Comparison of ENCODE assay signal across 8 mouse cellular contexts in the genomic region with DNA sequence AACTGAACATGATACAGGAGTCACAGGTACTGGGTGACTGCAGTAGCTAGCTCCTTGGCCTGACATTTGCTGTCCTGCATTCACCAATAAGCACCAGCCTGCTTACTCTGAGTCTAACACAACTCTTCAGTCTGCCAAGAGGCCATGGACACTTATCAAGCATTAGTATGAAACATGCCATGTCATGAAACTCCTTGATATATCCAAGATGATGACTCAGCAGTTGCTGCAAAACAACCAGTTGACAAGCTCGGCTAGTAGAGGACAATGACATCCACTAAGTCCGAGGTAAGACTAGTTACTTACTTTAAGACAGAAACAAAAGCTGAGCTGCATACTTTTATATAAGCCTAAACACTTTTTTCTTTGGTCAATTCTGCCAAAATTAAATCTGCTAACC. TPM values are rescaled to one million over a fixed set of nuclear protein-coding genes. Genes with fewer than 3 reads are reported as not detected.
A peak's percentile ranks its signal among the peaks of the same experiment; 100 is the strongest.
DNase-seq lines count a peak whose midpoint lies in the region; ATAC-seq and TF ChIP-seq lines count a peak whose summit lies in the region.

No protein-coding gene starts in this region.

- H3K27ac ChIP-seq in heart, embryonic 14.5 days (replicated peaks in 1 of 2; ENCODE audit: control insufficient read depth in 1 of 2, insufficient read depth in 1 of 2, low read depth in 2 of 2, low read length in 2 of 2), result no peak overlapping the region
- no peak overlapping the region for H3K27ac ChIP-seq in forebrain, embryonic 15.5 days (replicated peaks)
- H3K27ac ChIP-seq in liver, embryonic 16.5 days (ENCODE audit: low read length), result peak overlapping the region; percentile 85

- H3K36me3 ChIP-seq in heart, embryonic 14.5 days (ENCODE audit: control insufficient read depth, insufficient read depth, low read length), result no peaks in the 10 kb centered on the region
- H3K36me3 ChIP-seq in G1E (replicated peaks), result peaks cover 11% of the 10 kb centered on the region
- H3K36me3 ChIP-seq in forebrain, embryonic 15.5 days, result no peaks in the 10 kb centered on the region
- no peaks in the 10 kb centered on the region for H3K36me3 ChIP-seq in liver, embryonic 16.5 days (ENCODE audit: control insufficient read depth, insufficient read depth)

- no peak for ATAC-seq in heart, embryonic 14.5 days (ENCODE audit: insufficient number of reproducible peaks, insufficient read depth, low FRiP score, low read depth)
- no peak for ATAC-seq in G1E (ENCODE audit: extremely low read depth, insufficient number of reproducible peaks, low FRiP score, poor library complexity, severe bottlenecking)
- ATAC-seq in forebrain, embryonic 15.5 days (replicated peaks), result no peak
- peak; percentile 40 for ATAC-seq in liver, embryonic 16.5 days (ENCODE audit: low read depth)

- H3K9ac ChIP-seq in heart, embryonic 14.5 days (ENCODE audit: low read length), result peak overlapping the region; percentile 48; the same call in 1 of the 2 replicates
- H3K9ac ChIP-seq in forebrain, embryonic 15.5 days (replicated peaks), result no peak overlapping the region
- peak overlapping the region; percentile 2; the same call in 1 of the 2 replicates for H3K9ac ChIP-seq in liver, embryonic 16.5 days (ENCODE audit: low read depth, low read length)

- no peak for TF ChIP-seq CTCF in G1E (IDR thresholded peaks at IDR 0.05; ENCODE audit: low read depth, low read length)

- peaks cover 0 to 17% of the 10 kb centered on the region in 2 experiments; a peak in 2 of 4 replicates for H3K4me1 ChIP-seq in heart, embryonic 14.5 days (ENCODE audit: control insufficient read depth in 2 of 2, insufficient read depth in 2 of 2, low read length in 2 of 2)
- H3K4me1 ChIP-seq in G1E (ENCODE audit: insufficient read depth, low read depth, low read length), result peaks cover 41% of the 10 kb centered on the region
- H3K4me1 ChIP-seq in forebrain, embryonic 15.5 days, result peaks cover 26% of the 10 kb centered on the region
- peaks cover 26% of the 10 kb centered on the region for H3K4me1 ChIP-seq in liver, embryonic 16.5 days (ENCODE audit: control insufficient read depth, low read depth, low read length)

- intact Hi-C loops in heart, postnatal 25 days (cut with DNase I), result loop anchor here (5.0 kb wide), 1 partner anchor 72 kb away; no protein-coding TSS in a partner anchor
- intact Hi-C loops in gastrocnemius, postnatal 14 days (cut with DNase I; ENCODE audit: low total_unique reads), result no loop called here

- no peaks in the 10 kb centered on the region for H3K27me3 ChIP-seq in heart, embryonic 14.5 days (ENCODE audit: control insufficient read depth, insufficient read depth, low read length)
- H3K27me3 ChIP-seq in G1E (ENCODE audit: insufficient read depth, low read length), result no peaks in the 10 kb centered on the region
- H3K27me3 ChIP-seq in forebrain, embryonic 15.5 days, result no peaks in the 10 kb centered on the region
- no peaks in the 10 kb centered on the region for H3K27me3 ChIP-seq in liver, embryonic 16.5 days (ENCODE audit: control insufficient read depth, insufficient read depth, low read depth, low read length)

- H3K4me2 ChIP-seq in heart, embryonic 14.5 days (ENCODE audit: low read length), result peak overlapping the region; percentile 87
- H3K4me2 ChIP-seq in forebrain, embryonic 15.5 days (replicated peaks), result peak overlapping the region; percentile 47; the same call in 1 of the 2 replicates
- H3K4me2 ChIP-seq in liver, embryonic 16.5 days (ENCODE audit: low read depth, low read length), result peak overlapping the region; percentile 63

- H3K9me3 ChIP-seq in heart, embryonic 14.5 days (ENCODE audit: control insufficient read depth, low read length), result no peaks in the 10 kb centered on the region
- no peaks in the 10 kb centered on the region for H3K9me3 ChIP-seq in G1E (replicated peaks)
- no peaks in the 10 kb centered on the region for H3K9me3 ChIP-seq in forebrain, embryonic 15.5 days
- no peaks in the 10 kb centered on the region for H3K9me3 ChIP-seq in liver, embryonic 16.5 days (replicated peaks; ENCODE audit: control insufficient read depth, low read length)

- H3K4me3 ChIP-seq in heart, embryonic 14.5 days (ENCODE audit: control insufficient read depth in 1 of 2, insufficient read depth in 1 of 2, low read depth in 1 of 2, low read length in 2 of 2), result peak overlapping the region in 1 of 2 experiments; percentile 14; a peak in 2 of 4 replicates
- peak overlapping the region; percentile 56; the same call in 1 of the 2 replicates for H3K4me3 ChIP-seq in G1E (ENCODE audit: low read depth, low read length)
- H3K4me3 ChIP-seq in forebrain, embryonic 15.5 days, result 0 out of 2 replicates have a peak overlapping the region, but pooled peaks have one; percentile 5
- peak overlapping the region; percentile 44 for H3K4me3 ChIP-seq in liver, embryonic 16.5 days (ENCODE audit: low read depth, low read length)

- DNase-seq in heart, postnatal 25 days (ENCODE audit: low spot score), result no peak
- DNase-seq in G1E (ENCODE audit: low spot score), result no peak
- no peak for DNase-seq in cerebellum, adult 8-10 months
- DNase-seq in kidney, postnatal 14 days, result no peak
- no peak for DNase-seq in gastrocnemius, postnatal 14 days

- 14% methylated on average over 2 of the region's 2 CpGs for WGBS in heart, embryonic 14.5 days
- 19% methylated on average over 2 of the region's 2 CpGs for WGBS in forebrain, embryonic 15.5 days
- WGBS in liver, embryonic 16.5 days (ENCODE audit: insufficient replicate concordance), result 6% methylated on average over 2 of the region's 2 CpGs

RNA-seq across cellular contexts. Expression of gene Nup153, which starts 2.5 kb away (rescaled TPM):
- polyA plus RNA-seq in heart, embryonic 14.5 days (2014; fragmentation: Nextera tagmentation; extraction: Ambion mirVana), result 16.4 and 18.8 TPM in 2 replicates
- 10 to 100 TPM; 29.4 to 39.3 TPM for total RNA-seq in heart, postnatal 25 days (2021)
- total RNA-seq in G1E (2014; fragmentation: Nextera tagmentation), result 186 and 235 TPM in 2 replicates
- 89.2 and 92.3 TPM in 2 replicates for total RNA-seq in G1E (2017)
- polyA plus RNA-seq in G1E (2012), result 21.1 and 24.8 TPM in 2 replicates
- 24.7 and 25.8 TPM in 2 replicates for polyA plus RNA-seq in forebrain, embryonic 15.5 days (2015; fragmentation: Nextera tagmentation; extraction: Ambion mirVana)
- 13.6 and 13.8 TPM in 2 replicates for polyA plus RNA-seq in liver, embryonic 16.5 days (2015; fragmentation: Nextera tagmentation; extraction: Ambion mirVana)
- total RNA-seq in gastrocnemius, postnatal 14 days (2021), result 10 to 100 TPM; 24.6 to 28.2 TPM

RNA-seq across cellular contexts. Expression of gene Fam8a1, which starts 55.9 kb away (rescaled TPM):
- polyA plus RNA-seq in heart, embryonic 14.5 days (2014; fragmentation: Nextera tagmentation; extraction: Ambion mirVana), result 11.6 and 12.4 TPM in 2 replicates
- total RNA-seq in heart, postnatal 25 days (2021), result 10 to 100 TPM; 31.0 to 37.0 TPM
- total RNA-seq in G1E (2014; fragmentation: Nextera tagmentation) (39.4 and 44.9 TPM in 2 replicates), G1E (2017) (26.3 and 29.0 TPM in 2 replicates)
- 7.2 and 9.8 TPM in 2 replicates for polyA plus RNA-seq in G1E (2012)
- 21.2 and 24.6 TPM in 2 replicates for polyA plus RNA-seq in forebrain, embryonic 15.5 days (2015; fragmentation: Nextera tagmentation; extraction: Ambion mirVana)
- polyA plus RNA-seq in liver, embryonic 16.5 days (2015; fragmentation: Nextera tagmentation; extraction: Ambion mirVana), result 2.0 and 2.3 TPM in 2 replicates
- 10 to 100 TPM; 20.4 to 21.9 TPM for total RNA-seq in gastrocnemius, postnatal 14 days (2021)
